Mouse (Mus musculus): ENCODE data around the gene Pdcd6. TPM values are rescaled to one million over a fixed set of nuclear protein-coding genes. Genes with fewer than 3 reads are reported as not detected.
A peak's percentile ranks its signal among the peaks of the same experiment; 100 is the strongest.

The Pdcd6 gene
- polyA plus RNA-seq, 1 experiment from 2014 or later: 150 TPM

- Histone ChIP-seq H3K36me3 (peaks cover 24% of the 10 kb centered on the region), H3K9me3 (no peaks in the 10 kb centered on the region), H3K4me1 (peaks cover 10% of the 10 kb centered on the region), H3K27ac (no peak overlapping the region), H3K27me3 (no peaks in the 10 kb centered on the region), H3K4me3 (no peak overlapping the region), H3K9ac (no peak overlapping the region), H3K4me2 (no peak overlapping the region)
- no peak for ATAC-seq (ENCODE audit: insufficient number of reproducible peaks, insufficient read depth, low FRiP score, low TSS enrichment, low read depth)
- 92% methylated on average over 3 of the region's 3 CpGs for WGBS
Measured at GRCm38 (mm10) chr13:74314616-74315015, 2.8 kb downstream of the Pdcd6 start.

DNA sequence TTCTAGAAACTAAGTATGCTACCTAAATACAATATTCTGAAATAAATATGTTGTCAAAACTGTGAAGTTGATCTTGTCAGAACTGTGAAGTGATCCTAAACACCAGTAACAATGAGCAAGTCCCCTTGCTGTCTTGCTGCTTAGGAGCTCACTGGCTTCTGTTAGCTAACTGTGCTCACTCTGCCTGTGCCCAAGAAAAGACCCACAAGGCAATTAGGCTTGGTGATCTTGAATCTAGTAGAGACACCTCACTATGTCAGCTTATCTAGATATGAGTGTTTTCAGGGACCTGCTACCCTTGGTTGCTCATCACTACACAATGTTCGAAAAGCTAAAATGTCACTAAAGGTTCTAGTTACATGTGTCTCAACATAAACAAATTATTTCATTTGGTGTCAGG, 11.6 kb downstream of the Pdcd6 start:
- Histone ChIP-seq H3K36me3 (peaks cover 88% of the 10 kb centered on the region), H3K9ac (no peak overlapping the region), H3K27me3 (no peaks in the 10 kb centered on the region), H3K4me1 (no peaks in the 10 kb centered on the region), H3K4me2 (no peak overlapping the region), H3K9me3 (no peaks in the 10 kb centered on the region), H3K27ac (no peak overlapping the region), H3K4me3 (no peak overlapping the region)
- WGBS: 92% methylated on average over 1 of the region's 1 CpGs
- no peak for ATAC-seq (ENCODE audit: insufficient number of reproducible peaks, insufficient read depth, low FRiP score, low TSS enrichment, low read depth)

DNA sequence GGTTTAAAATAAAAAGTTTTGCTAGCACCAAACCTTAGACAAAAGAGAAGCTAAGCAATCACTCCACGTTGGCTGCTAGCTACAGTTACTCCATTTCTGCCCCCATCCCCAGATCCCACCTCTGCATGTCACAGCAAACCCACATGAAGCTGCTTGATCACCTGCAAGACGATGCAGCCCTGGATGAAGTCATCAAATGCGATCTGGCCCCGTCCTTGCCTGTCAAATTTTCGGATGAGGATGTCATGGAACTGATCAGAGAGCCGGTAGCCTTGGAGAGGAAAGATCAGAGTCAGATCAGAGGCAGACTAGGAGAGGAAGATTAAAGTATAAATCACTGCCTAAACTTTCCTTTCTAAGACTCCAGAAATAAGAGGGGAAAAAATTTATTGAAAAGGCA, 12.0 kb downstream of the Pdcd6 start:
- Histone ChIP-seq H3K4me2 (no peak overlapping the region), H3K4me1 (no peaks in the 10 kb centered on the region), H3K36me3 (peaks cover 84% of the 10 kb centered on the region), H3K4me3 (no peak overlapping the region), H3K27ac (no peak overlapping the region), H3K9ac (no peak overlapping the region), H3K27me3 (no peaks in the 10 kb centered on the region), H3K9me3 (no peaks in the 10 kb centered on the region)
- no peak for ATAC-seq (ENCODE audit: insufficient number of reproducible peaks, insufficient read depth, low FRiP score, low TSS enrichment, low read depth)
- 87% methylated on average over 6 of the region's 6 CpGs for WGBS

GRCm38 (mm10) chr13:74302050-74303037, 15.0 kb downstream of the Pdcd6 start:
- WGBS: 82% methylated on average over 10 of the region's 10 CpGs
- Histone ChIP-seq H3K27me3 (no peaks in the 10 kb centered on the region), H3K36me3 (peaks cover 55% of the 10 kb centered on the region), H3K9me3 (no peaks in the 10 kb centered on the region), H3K4me3 (no peak overlapping the region), H3K4me2 (no peak overlapping the region), H3K9ac (no peak overlapping the region), H3K27ac (no peak overlapping the region), H3K4me1 (no peaks in the 10 kb centered on the region)
- ATAC-seq (ENCODE audit: insufficient number of reproducible peaks, insufficient read depth, low FRiP score, low TSS enrichment, low read depth): no peak

DNA sequence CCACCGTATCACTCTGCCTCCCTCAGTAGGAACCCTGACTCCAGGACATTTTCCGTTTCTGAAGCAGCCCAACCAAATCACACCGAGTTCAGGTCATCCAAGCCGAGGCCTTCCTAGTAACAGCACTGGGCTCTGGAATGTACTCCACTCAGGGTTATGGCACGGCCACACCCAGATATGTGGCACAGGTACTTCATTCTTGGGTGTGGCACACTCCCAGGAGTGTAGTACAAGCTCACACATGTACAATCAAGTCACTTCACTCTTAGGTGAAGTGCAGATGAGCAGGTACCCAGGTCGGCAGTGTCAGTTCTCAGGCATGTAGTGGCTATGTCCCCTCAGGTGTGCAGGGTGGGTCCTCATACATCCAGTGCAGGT, 15.8 kb downstream of the Pdcd6 start:
- ATAC-seq (ENCODE audit: insufficient number of reproducible peaks, insufficient read depth, low FRiP score, low TSS enrichment, low read depth): no peak
- Histone ChIP-seq H3K27ac (no peak overlapping the region), H3K4me3 (no peak overlapping the region), H3K9me3 (no peaks in the 10 kb centered on the region), H3K4me1 (no peaks in the 10 kb centered on the region), H3K9ac (no peak overlapping the region), H3K36me3 (peaks cover 48% of the 10 kb centered on the region), H3K27me3 (no peaks in the 10 kb centered on the region), H3K4me2 (no peak overlapping the region)
- WGBS: 77% methylated on average over 6 of the region's 6 CpGs

GRCm38 (mm10) chr13:74300925-74301606, 16.3 kb downstream of the Pdcd6 start:
- no peak for ATAC-seq (ENCODE audit: insufficient number of reproducible peaks, insufficient read depth, low FRiP score, low TSS enrichment, low read depth)
- H3K4me1 ChIP-seq: no peaks in the 10 kb centered on the region
- H3K9ac ChIP-seq: no peak overlapping the region
- no peaks in the 10 kb centered on the region for H3K27me3 ChIP-seq
- H3K36me3 ChIP-seq: peaks cover 43% of the 10 kb centered on the region
- H3K9me3 ChIP-seq: no peaks in the 10 kb centered on the region
- WGBS: 36% methylated on average over 4 of the region's 4 CpGs
- H3K27ac ChIP-seq: no peak overlapping the region
- no peak overlapping the region for H3K4me2 ChIP-seq
- no peak overlapping the region for H3K4me3 ChIP-seq

- Histone ChIP-seq H3K4me2 (no peak overlapping the region), H3K27me3 (peaks cover 26% of the 10 kb centered on the region), H3K9ac (no peak overlapping the region), H3K4me3 (no peak overlapping the region), H3K9me3 (no peaks in the 10 kb centered on the region), H3K4me1 (0 out of 2 replicates have a peak, but pooled peaks cover 5% of the 10 kb centered on the region), H3K27ac (no peak overlapping the region), H3K36me3 (no peaks in the 10 kb centered on the region)
- ATAC-seq (ENCODE audit: insufficient number of reproducible peaks, insufficient read depth, low FRiP score, low TSS enrichment, low read depth): no peak
- WGBS: 84% methylated on average over 7 of the region's 7 CpGs
Measured at GRCm38 (mm10) chr13:74296376-74296775, 21.0 kb downstream of the Pdcd6 start.

GRCm38 (mm10) chr13:74292167-74292566, 25.2 kb downstream of the Pdcd6 start, which contains the start of gene Ahrr:
Gene Ahrr, minus strand, starts transcription at chr13:74292331.
- Histone ChIP-seq H3K4me3 (peak within 1 kb of the TSS; percentile 34), H3K4me1 (0 out of 2 replicates have a peak, but pooled peaks cover 5% of the 10 kb centered on the region), H3K27me3 (peaks cover 28% of the 10 kb centered on the region), H3K9me3 (no peaks in the 10 kb centered on the region), H3K9ac (peak within 1 kb of the TSS; percentile 55), H3K36me3 (no peaks in the 10 kb centered on the region), H3K27ac (no peak within 1 kb of the TSS), H3K4me2 (peak within 1 kb of the TSS; percentile 67)
- under 1% methylated on average over 27 of the region's 27 CpGs for WGBS
- ATAC-seq (ENCODE audit: insufficient number of reproducible peaks, insufficient read depth, low FRiP score, low TSS enrichment, low read depth): no peak

GRCm38 (mm10) chr13:74289646-74290045, 27.7 kb downstream of the Pdcd6 start:
- no peak overlapping the region for H3K4me2 ChIP-seq
- H3K9ac ChIP-seq: no peak overlapping the region
- 0 out of 2 replicates have a peak, but pooled peaks cover 5% of the 10 kb centered on the region for H3K4me1 ChIP-seq
- no peak overlapping the region for H3K4me3 ChIP-seq
- H3K36me3 ChIP-seq: no peaks in the 10 kb centered on the region
- peaks cover 26% of the 10 kb centered on the region for H3K27me3 ChIP-seq
- H3K27ac ChIP-seq: no peak overlapping the region
- no peak for ATAC-seq (ENCODE audit: insufficient number of reproducible peaks, insufficient read depth, low FRiP score, low TSS enrichment, low read depth)
- H3K9me3 ChIP-seq: no peaks in the 10 kb centered on the region
- WGBS: 82% methylated on average over 5 of the region's 5 CpGs

GRCm38 (mm10) chr13:74282299-74282698, 35.1 kb downstream of the Pdcd6 start:
- ATAC-seq (ENCODE audit: insufficient number of reproducible peaks, insufficient read depth, low FRiP score, low TSS enrichment, low read depth): no peak
- Histone ChIP-seq H3K27ac (no peak overlapping the region), H3K4me1 (no peaks in the 10 kb centered on the region), H3K36me3 (no peaks in the 10 kb centered on the region), H3K4me3 (no peak overlapping the region), H3K27me3 (peaks cover 3% of the 10 kb centered on the region; the same call in 1 of the 2 replicates), H3K4me2 (no peak overlapping the region), H3K9me3 (no peaks in the 10 kb centered on the region), H3K9ac (no peak overlapping the region)
- WGBS: 73% methylated on average over 1 of the region's 2 CpGs

- H3K4me2 ChIP-seq: no peak overlapping the region
- no peak overlapping the region for H3K4me3 ChIP-seq
- H3K4me1 ChIP-seq: no peaks in the 10 kb centered on the region
- no peak overlapping the region for H3K9ac ChIP-seq
- no peak for ATAC-seq (ENCODE audit: insufficient number of reproducible peaks, insufficient read depth, low FRiP score, low TSS enrichment, low read depth)
- H3K27me3 ChIP-seq: peaks cover 3% of the 10 kb centered on the region; the same call in 1 of the 2 replicates
- H3K9me3 ChIP-seq: no peaks in the 10 kb centered on the region
- no peak overlapping the region for H3K27ac ChIP-seq
- no peaks in the 10 kb centered on the region for H3K36me3 ChIP-seq
- WGBS: 79% methylated on average over 4 of the region's 4 CpGs
Measured at GRCm38 (mm10) chr13:74275726-74276125, 41.7 kb downstream of the Pdcd6 start.
